Mouse (Mus musculus): Measurements from ENCODE around the gene Cyp46a1. TPM values are rescaled to one million over a fixed set of nuclear protein-coding genes. Genes with fewer than 3 reads are reported as not detected.

Cyp46a1 gene
- not detected in 2 replicates for polyA plus RNA-seq (2012)

DNA sequence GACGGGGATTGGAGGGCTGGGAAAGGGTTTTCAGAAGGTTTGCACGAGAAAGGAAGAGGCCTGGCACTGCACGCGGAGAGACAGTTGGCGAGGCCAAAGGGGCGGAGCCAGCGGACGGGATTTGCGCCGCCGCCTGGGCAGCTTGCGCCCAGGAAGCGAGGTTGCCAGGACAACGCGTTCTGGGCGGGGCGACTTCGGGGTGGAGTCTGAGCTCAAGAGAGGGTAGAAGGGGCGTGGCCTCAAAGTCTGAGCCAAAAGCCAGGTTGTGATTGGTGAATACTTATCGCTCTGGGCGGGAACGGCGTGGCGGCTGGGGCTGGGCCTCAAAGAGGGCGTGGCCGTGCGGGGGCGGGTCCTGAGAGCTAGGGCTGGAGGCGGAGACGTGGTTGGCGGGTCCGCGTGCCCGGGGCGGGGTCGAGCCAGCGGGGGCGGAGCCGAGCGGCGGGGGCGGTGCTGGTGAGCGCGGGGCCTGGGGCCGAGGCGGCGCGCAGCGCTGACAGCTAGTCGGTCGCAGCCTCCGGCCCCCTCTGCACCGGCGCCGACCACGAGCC is at the start of gene Cyp46a1:
Cyp46a1 (plus strand) TSS at position 487 of the 551 bp plus-strand sequence.
- Histone ChIP-seq H3K4me1 (ENCODE audit: control insufficient read depth) (peaks cover 16% of the 10 kb centered on the region), H3K27me3 (ENCODE audit: control insufficient read depth) (peaks cover 62% of the 10 kb centered on the region), H3K4me3 (replicated peaks) (peak within 1 kb of the TSS; percentile 47), H3K36me3 (ENCODE audit: control insufficient read depth) (no peaks in the 10 kb centered on the region), H3K9me3 (ENCODE audit: control insufficient read depth, low read length) (peaks cover 6% of the 10 kb centered on the region)
- TF ChIP-seq TAL1 (IDR thresholded peaks at IDR 0.05; ENCODE audit: low read length) (no peak), GATA1 (IDR thresholded peaks at IDR 0.05; ENCODE audit: low read length) (no peak)

- no peak for TF ChIP-seq GATA1 (IDR thresholded peaks at IDR 0.05; ENCODE audit: low read length)
- TF ChIP-seq TAL1 (IDR thresholded peaks at IDR 0.05; ENCODE audit: low read length): no peak
- H3K4me1 ChIP-seq (ENCODE audit: control insufficient read depth): no peaks in the 10 kb centered on the region
- H3K27me3 ChIP-seq (ENCODE audit: control insufficient read depth): peaks cover 20% of the 10 kb centered on the region
- H3K4me3 ChIP-seq (replicated peaks): no peak overlapping the region
- H3K36me3 ChIP-seq (ENCODE audit: control insufficient read depth): no peaks in the 10 kb centered on the region
- no peaks in the 10 kb centered on the region for H3K9me3 ChIP-seq (ENCODE audit: control insufficient read depth, low read length)
These were observed 49.5 kb upstream of the Cyp46a1 start for GRCm38 (mm10) chr12:108284455-108285224.

GRCm38 (mm10) chr12:108285225-108286011 is 48.8 kb upstream of the Cyp46a1 start:
- Histone ChIP-seq H3K4me1 (ENCODE audit: control insufficient read depth) (no peaks in the 10 kb centered on the region), H3K4me3 (replicated peaks) (no peak overlapping the region), H3K9me3 (ENCODE audit: control insufficient read depth, low read length) (no peaks in the 10 kb centered on the region), H3K36me3 (ENCODE audit: control insufficient read depth) (no peaks in the 10 kb centered on the region), H3K27me3 (ENCODE audit: control insufficient read depth) (peaks cover 19% of the 10 kb centered on the region)
- TF ChIP-seq TAL1 (IDR thresholded peaks at IDR 0.05; ENCODE audit: low read length) (no peak), GATA1 (IDR thresholded peaks at IDR 0.05; ENCODE audit: low read length) (no peak)

DNA sequence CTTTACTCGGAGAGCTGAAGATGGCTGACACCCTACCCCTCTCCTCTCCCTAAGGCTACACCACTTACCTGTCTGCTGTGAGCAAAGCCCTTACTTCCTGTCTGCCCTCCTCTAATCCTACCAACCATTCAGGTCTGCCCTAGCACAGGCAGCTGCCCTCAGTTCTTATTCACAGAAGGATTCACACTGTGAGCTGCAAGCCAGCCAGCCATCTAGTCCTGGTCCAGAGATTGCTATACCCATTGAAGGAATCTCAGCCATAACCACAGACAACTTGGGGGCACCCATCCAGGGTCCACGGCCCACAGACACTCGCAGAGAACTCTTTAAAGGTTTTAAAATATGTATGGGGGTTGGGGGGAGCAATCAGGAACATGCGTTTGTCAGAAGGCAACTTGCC is 47.8 kb upstream of the Cyp46a1 start:
- Histone ChIP-seq H3K4me1 (ENCODE audit: control insufficient read depth) (no peaks in the 10 kb centered on the region), H3K9me3 (ENCODE audit: control insufficient read depth, low read length) (no peaks in the 10 kb centered on the region), H3K27me3 (ENCODE audit: control insufficient read depth) (peaks cover 19% of the 10 kb centered on the region), H3K36me3 (ENCODE audit: control insufficient read depth) (no peaks in the 10 kb centered on the region), H3K4me3 (replicated peaks) (no peak overlapping the region)
- TF ChIP-seq GATA1 (IDR thresholded peaks at IDR 0.05; ENCODE audit: low read length): no peak
- no peak for TF ChIP-seq TAL1 (IDR thresholded peaks at IDR 0.05; ENCODE audit: low read length)

DNA sequence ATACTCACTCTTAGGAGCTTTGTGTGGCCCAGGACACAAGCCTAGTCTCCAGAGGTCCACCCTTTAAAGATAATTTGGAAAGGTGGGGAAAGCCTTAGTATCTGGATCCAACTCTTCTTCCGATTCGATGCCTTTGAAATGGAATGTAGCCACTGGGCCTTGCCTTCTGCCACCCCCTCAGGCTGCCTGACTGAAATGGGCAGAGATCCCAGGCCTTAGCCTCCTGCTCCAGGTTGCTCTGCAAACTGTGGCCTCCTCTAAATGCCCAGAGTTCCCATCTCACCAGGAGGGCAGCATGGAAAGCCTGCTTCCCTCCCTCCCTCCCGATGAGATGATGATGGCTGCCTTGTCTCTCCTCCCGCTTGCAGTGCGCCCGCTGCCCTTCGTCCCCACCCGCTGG is 47.2 kb upstream of the Cyp46a1 start:
- Histone ChIP-seq H3K36me3 (ENCODE audit: control insufficient read depth) (no peaks in the 10 kb centered on the region), H3K27me3 (ENCODE audit: control insufficient read depth) (peaks cover 19% of the 10 kb centered on the region), H3K4me3 (replicated peaks) (no peak overlapping the region), H3K4me1 (ENCODE audit: control insufficient read depth) (no peaks in the 10 kb centered on the region), H3K9me3 (ENCODE audit: control insufficient read depth, low read length) (no peaks in the 10 kb centered on the region)
- TF ChIP-seq GATA1 (IDR thresholded peaks at IDR 0.05; ENCODE audit: low read length): no peak
- no peak for TF ChIP-seq TAL1 (IDR thresholded peaks at IDR 0.05; ENCODE audit: low read length)

DNA sequence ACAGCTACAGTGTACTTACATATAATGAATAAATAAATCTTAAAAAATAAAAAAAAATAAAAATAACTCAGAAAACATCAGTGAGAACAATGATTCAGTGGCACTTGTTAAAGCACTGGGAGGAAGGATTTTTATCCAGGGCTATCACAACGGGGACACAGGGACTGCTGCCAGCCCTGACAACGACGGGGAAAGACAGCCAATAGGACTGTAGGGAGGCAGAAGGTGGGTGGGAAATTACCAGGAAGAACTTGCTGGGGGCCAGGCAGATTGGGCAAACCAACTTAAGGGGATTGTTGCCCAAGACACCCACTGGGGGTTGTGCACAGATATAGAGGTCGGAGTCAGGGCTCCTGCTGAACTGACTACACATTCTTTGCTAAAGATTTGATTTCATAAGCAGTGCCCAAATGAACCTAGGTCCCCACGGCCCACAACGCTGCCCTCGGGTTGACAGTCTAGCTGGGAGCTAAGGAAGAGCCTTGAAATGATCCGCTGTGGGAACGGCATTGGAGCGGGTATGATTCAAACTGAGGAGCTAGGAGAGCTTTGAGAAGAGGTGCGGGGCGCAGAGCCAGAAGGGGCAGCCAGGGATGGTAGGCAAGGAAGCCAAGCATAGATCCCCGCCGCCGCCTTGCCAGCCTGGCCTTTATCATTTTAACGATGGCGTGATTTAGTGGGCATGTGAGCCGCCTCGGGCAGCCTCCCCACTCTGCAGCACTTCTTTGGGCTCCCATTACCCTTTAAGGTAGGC is 45.9 kb upstream of the Cyp46a1 start:
- Histone ChIP-seq H3K36me3 (ENCODE audit: control insufficient read depth) (no peaks in the 10 kb centered on the region), H3K4me1 (ENCODE audit: control insufficient read depth) (no peaks in the 10 kb centered on the region), H3K4me3 (replicated peaks) (no peak overlapping the region), H3K27me3 (ENCODE audit: control insufficient read depth) (peaks cover 16% of the 10 kb centered on the region), H3K9me3 (ENCODE audit: control insufficient read depth, low read length) (no peaks in the 10 kb centered on the region)
- no peak for TF ChIP-seq GATA1 (IDR thresholded peaks at IDR 0.05; ENCODE audit: low read length)
- no peak for TF ChIP-seq TAL1 (IDR thresholded peaks at IDR 0.05; ENCODE audit: low read length)

DNA sequence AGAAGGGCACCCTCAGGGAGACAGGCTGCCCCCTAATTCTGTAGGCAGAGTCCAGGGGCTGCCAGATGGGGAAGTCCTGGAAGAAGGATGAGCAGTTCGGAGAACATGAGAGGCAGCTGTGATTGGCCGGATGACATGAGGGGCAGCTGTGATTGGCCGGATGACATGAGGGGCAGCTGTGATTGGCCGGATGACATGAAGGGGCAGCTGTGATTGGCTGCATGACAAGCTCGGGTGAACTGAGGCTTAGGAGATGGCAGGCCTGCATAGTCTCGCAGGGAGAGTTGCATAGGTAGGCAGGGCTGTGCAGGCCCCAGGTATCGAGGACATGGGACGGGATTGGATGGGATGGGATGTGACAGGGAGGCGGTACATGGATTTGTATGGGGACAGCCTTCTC is 41.8 kb upstream of the Cyp46a1 start:
- Histone ChIP-seq H3K27me3 (ENCODE audit: control insufficient read depth) (no peaks in the 10 kb centered on the region), H3K4me1 (ENCODE audit: control insufficient read depth) (no peaks in the 10 kb centered on the region), H3K4me3 (replicated peaks) (no peak overlapping the region), H3K9me3 (ENCODE audit: control insufficient read depth, low read length) (no peaks in the 10 kb centered on the region), H3K36me3 (ENCODE audit: control insufficient read depth) (no peaks in the 10 kb centered on the region)
- no peak for TF ChIP-seq GATA1 (IDR thresholded peaks at IDR 0.05; ENCODE audit: low read length)

GRCm38 (mm10) chr12:108292957-108293356 is 41.2 kb upstream of the Cyp46a1 start:
- no peaks in the 10 kb centered on the region for H3K4me1 ChIP-seq (ENCODE audit: control insufficient read depth)
- no peak for TF ChIP-seq TAL1 (IDR thresholded peaks at IDR 0.05; ENCODE audit: low read length)
- TF ChIP-seq GATA1 (IDR thresholded peaks at IDR 0.05; ENCODE audit: low read length): no peak
- H3K9me3 ChIP-seq (ENCODE audit: control insufficient read depth, low read length): no peaks in the 10 kb centered on the region
- no peaks in the 10 kb centered on the region for H3K27me3 ChIP-seq (ENCODE audit: control insufficient read depth)
- no peak overlapping the region for H3K4me3 ChIP-seq (replicated peaks)
- no peaks in the 10 kb centered on the region for H3K36me3 ChIP-seq (ENCODE audit: control insufficient read depth)
